Mouse (Mus musculus): ENCODE results near the gene Bend6. TPM values are rescaled to one million over a fixed set of nuclear protein-coding genes. Genes with fewer than 3 reads are reported as not detected.

Gene Bend6
- polyA plus RNA-seq, 1 experiment from 2014 or later = 0.21 TPM

DNA sequence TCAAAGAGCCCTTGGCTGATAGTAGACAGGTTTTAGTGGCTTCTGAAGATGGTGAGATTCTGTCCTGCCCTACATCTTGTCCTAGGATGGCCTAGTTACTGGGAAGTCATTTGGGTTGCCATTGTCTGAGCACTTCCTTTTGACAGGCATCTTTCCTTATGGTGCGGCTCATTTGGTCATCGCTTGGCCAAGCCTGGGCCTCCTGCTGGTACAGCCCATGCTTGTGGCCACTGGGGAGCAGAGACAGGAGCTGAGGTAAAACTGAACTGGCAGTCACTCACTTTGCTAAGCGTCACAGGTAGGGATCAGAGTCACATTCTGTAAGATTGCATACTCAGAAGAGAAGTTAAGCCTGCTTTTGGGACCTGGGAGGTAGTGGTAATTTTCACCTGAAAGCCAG, 24.6 kb upstream of the Bend6 start:
- H3K9ac ChIP-seq = no peak overlapping the region
- no peak for DNase-seq
- H3K9me3 ChIP-seq (ENCODE audit: low read depth, low read length) = no peaks in the 10 kb centered on the region
- ATAC-seq (ENCODE audit: insufficient read depth) = no peak
- H3K4me2 ChIP-seq = no peak overlapping the region
- H3K4me3 ChIP-seq (ENCODE audit: low read depth, low read length) = no peak overlapping the region
- no peaks in the 10 kb centered on the region for H3K36me3 ChIP-seq (ENCODE audit: insufficient read depth)
- TF ChIP-seq CTCF (IDR thresholded peaks at IDR 0.05; ENCODE audit: low read depth) = no peak
- H3K27me3 ChIP-seq (ENCODE audit: insufficient read depth, low read length) = no peaks in the 10 kb centered on the region
- H3K27ac ChIP-seq (ENCODE audit: low read depth) = no peak overlapping the region
- H3K4me1 ChIP-seq (ENCODE audit: insufficient read depth) = no peaks in the 10 kb centered on the region
- 84% methylated on average over 3 of the region's 3 CpGs for WGBS

DNA sequence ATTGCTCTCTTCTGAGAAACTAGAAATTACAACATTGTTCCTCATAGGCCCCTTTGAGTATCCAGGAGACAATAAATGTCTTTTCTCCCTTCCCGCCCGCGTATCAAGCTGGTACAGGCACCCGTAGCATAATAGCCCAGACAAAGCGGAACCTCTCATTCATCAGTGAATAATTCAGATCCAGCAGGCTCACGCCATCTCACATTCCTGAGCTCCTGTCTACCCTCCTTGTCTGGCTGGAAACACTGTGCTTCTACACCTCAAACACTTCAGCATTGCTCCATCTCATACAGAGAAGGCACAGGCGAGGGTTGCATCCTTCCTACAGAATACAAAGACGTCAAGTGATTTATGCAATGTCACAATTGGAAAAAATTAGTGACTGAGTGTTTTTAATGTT, 24.2 kb upstream of the Bend6 start:
- 83% methylated on average over 8 of the region's 8 CpGs for WGBS
- Histone ChIP-seq H3K9ac (no peak overlapping the region), H3K27ac (ENCODE audit: low read depth) (no peak overlapping the region), H3K4me1 (ENCODE audit: insufficient read depth) (no peaks in the 10 kb centered on the region), H3K36me3 (ENCODE audit: insufficient read depth) (no peaks in the 10 kb centered on the region), H3K4me2 (no peak overlapping the region), H3K4me3 (ENCODE audit: low read depth, low read length) (no peak overlapping the region), H3K27me3 (ENCODE audit: insufficient read depth, low read length) (no peaks in the 10 kb centered on the region), H3K9me3 (ENCODE audit: low read depth, low read length) (no peaks in the 10 kb centered on the region)
- DNase-seq (no peak), ATAC-seq (ENCODE audit: insufficient read depth) (no peak)
- no peak for TF ChIP-seq CTCF (IDR thresholded peaks at IDR 0.05; ENCODE audit: low read depth)

DNA sequence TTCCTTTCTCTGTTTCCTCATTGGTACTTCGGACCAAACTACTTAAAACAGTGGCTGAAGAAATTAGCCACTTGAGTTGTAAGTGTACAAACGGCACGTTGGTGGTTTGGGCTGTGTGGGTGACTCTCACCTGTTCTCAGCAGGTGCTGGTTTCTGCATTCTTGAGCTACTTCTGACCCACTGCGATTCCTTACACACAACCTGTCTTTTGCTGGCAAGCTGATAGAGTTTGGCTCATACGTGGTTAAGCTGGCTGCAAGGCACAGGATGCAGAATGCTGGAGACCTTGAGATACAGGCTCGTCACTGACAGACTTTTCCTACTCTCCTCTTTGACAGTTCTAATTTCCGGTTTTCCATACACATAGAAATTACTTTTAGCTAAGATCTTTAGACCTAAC, 19.9 kb upstream of the Bend6 start:
- Histone ChIP-seq H3K9me3 (ENCODE audit: low read depth, low read length) (no peaks in the 10 kb centered on the region), H3K4me1 (ENCODE audit: insufficient read depth) (no peaks in the 10 kb centered on the region), H3K4me2 (no peak overlapping the region), H3K4me3 (ENCODE audit: low read depth, low read length) (no peak overlapping the region), H3K36me3 (ENCODE audit: insufficient read depth) (no peaks in the 10 kb centered on the region), H3K27ac (ENCODE audit: low read depth) (no peak overlapping the region), H3K27me3 (ENCODE audit: insufficient read depth, low read length) (no peaks in the 10 kb centered on the region), H3K9ac (no peak overlapping the region)
- WGBS = 77% methylated on average over 7 of the region's 7 CpGs
- ATAC-seq (ENCODE audit: insufficient read depth) = no peak
- no peak for DNase-seq
- no peak for TF ChIP-seq CTCF (IDR thresholded peaks at IDR 0.05; ENCODE audit: low read depth)

DNA sequence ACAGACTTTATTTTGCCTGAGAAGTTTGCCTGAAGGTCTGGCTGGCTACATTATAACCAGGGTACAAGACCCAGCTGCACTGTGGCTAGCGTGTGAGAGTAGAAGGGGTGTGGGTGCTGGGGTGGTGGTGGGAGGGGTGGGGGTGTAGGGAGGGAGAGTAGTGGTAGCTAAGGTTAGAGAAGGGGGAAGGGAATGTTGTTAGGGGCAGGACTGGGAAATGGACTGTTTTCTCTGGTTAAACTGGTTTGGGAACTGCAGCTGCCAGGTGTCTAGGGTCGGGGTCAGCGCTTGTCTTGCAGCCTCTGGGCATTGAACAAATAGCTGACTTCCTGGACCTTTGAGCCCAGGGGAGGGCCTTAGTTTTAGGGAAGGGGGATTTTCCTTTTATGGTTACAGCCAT, 17.7 kb upstream of the Bend6 start:
- no peak for DNase-seq
- no peak for ATAC-seq (ENCODE audit: insufficient read depth)
- Histone ChIP-seq H3K4me2 (no peak overlapping the region), H3K9me3 (ENCODE audit: low read depth, low read length) (no peaks in the 10 kb centered on the region), H3K36me3 (ENCODE audit: insufficient read depth) (no peaks in the 10 kb centered on the region), H3K27ac (ENCODE audit: low read depth) (no peak overlapping the region), H3K4me1 (ENCODE audit: insufficient read depth) (no peaks in the 10 kb centered on the region), H3K9ac (no peak overlapping the region), H3K4me3 (ENCODE audit: low read depth, low read length) (no peak overlapping the region), H3K27me3 (ENCODE audit: insufficient read depth, low read length) (no peaks in the 10 kb centered on the region)
- 57% methylated on average over 3 of the region's 3 CpGs for WGBS
- no peak for TF ChIP-seq CTCF (IDR thresholded peaks at IDR 0.05; ENCODE audit: low read depth)

DNA sequence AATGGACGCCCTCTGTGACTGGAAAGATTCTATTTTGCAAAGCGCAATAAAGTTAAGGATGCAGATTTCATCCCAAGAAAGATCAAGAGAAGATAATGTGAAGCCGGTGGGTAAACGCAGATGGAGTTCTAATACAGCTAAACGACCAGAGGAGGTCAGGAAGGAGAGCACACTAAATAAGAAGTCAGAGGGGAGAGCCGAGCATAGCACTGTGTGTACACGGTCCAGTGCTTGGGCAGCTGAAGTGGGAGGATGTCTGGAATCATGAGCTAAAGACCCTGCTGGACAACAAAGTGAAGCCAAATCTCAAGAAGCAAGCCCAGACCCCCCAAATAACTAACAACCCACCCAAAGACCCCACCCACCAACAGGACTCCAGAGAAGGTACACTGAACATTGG, 15.4 kb upstream of the Bend6 start:
- 61% methylated on average over 7 of the region's 7 CpGs for WGBS
- H3K27ac ChIP-seq (ENCODE audit: low read depth) = no peak overlapping the region
- no peak overlapping the region for H3K4me3 ChIP-seq (ENCODE audit: low read depth, low read length)
- H3K27me3 ChIP-seq (ENCODE audit: insufficient read depth, low read length) = no peaks in the 10 kb centered on the region
- no peaks in the 10 kb centered on the region for H3K9me3 ChIP-seq (ENCODE audit: low read depth, low read length)
- no peak overlapping the region for H3K4me2 ChIP-seq
- DNase-seq = no peak
- ATAC-seq (ENCODE audit: insufficient read depth) = no peak
- no peak for TF ChIP-seq CTCF (IDR thresholded peaks at IDR 0.05; ENCODE audit: low read depth)
- no peaks in the 10 kb centered on the region for H3K36me3 ChIP-seq (ENCODE audit: insufficient read depth)
- no peak overlapping the region for H3K9ac ChIP-seq
- no peaks in the 10 kb centered on the region for H3K4me1 ChIP-seq (ENCODE audit: insufficient read depth)

DNA sequence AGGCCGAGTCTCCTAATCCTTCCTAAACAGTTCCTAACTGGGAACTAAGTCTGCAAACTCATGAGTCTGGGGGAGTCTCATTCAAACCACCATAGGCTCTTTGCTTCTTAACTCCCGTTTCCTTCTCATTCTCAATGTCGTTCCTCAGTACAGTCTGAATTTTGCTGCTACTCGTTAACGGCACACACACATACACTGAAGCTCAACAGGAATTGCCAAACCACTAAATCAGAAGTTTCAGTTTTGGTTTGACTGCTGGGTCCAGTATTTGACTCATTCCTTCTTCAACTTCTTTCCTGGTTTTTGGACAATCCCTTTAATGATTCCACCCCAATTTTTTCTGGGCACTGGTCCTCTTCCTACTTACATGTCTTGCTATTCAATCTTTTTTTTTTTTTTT, 8.9 kb upstream of the Bend6 start:
- TF ChIP-seq CTCF (IDR thresholded peaks at IDR 0.05; ENCODE audit: low read depth) = no peak
- no peak for ATAC-seq (ENCODE audit: insufficient read depth)
- H3K9ac ChIP-seq = no peak overlapping the region
- H3K27me3 ChIP-seq (ENCODE audit: insufficient read depth, low read length) = no peaks in the 10 kb centered on the region
- H3K27ac ChIP-seq (ENCODE audit: low read depth) = no peak overlapping the region
- H3K4me2 ChIP-seq = no peak overlapping the region
- H3K36me3 ChIP-seq (ENCODE audit: insufficient read depth) = no peaks in the 10 kb centered on the region
- no peaks in the 10 kb centered on the region for H3K9me3 ChIP-seq (ENCODE audit: low read depth, low read length)
- 91% methylated on average over 5 of the region's 5 CpGs for WGBS
- H3K4me3 ChIP-seq (ENCODE audit: low read depth, low read length) = no peak overlapping the region
- no peaks in the 10 kb centered on the region for H3K4me1 ChIP-seq (ENCODE audit: insufficient read depth)
- no peak for DNase-seq

DNA sequence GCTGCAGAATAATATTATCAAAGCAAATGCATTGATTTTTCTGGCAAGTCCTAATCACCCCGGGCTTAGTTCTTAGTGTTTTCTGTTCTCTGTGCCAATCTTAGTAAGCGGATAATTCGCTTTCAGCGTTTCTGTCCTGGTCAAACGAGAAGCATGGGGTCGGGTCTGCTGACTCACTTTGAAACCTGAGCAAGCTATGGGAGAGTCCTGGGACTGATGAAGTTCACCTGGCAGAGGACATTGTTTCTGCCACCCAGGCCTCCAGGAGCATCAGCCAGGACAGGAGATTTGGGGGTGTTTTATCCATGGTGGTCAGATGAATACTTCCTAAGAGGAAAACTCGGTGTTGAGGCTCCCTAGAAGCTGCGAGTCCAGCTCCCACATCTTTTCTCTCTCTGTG, 4.0 kb upstream of the Bend6 start:
- TF ChIP-seq CTCF (IDR thresholded peaks at IDR 0.05; ENCODE audit: low read depth) = no peak
- Histone ChIP-seq H3K27ac (ENCODE audit: low read depth) (no peak overlapping the region), H3K27me3 (ENCODE audit: insufficient read depth, low read length) (peaks cover 28% of the 10 kb centered on the region), H3K9me3 (ENCODE audit: low read depth, low read length) (no peaks in the 10 kb centered on the region), H3K9ac (no peak overlapping the region), H3K4me1 (ENCODE audit: insufficient read depth) (no peaks in the 10 kb centered on the region), H3K4me2 (no peak overlapping the region), H3K36me3 (ENCODE audit: insufficient read depth) (no peaks in the 10 kb centered on the region), H3K4me3 (ENCODE audit: low read depth, low read length) (no peak overlapping the region)
- 67% methylated on average over 8 of the region's 8 CpGs for WGBS
- no peak for ATAC-seq (ENCODE audit: insufficient read depth)
- DNase-seq = no peak
